Mouse (Mus musculus) testis, adult 2 months (tissue): ENCODE measurements at regions not wholly inside any gene's neighbourhood (a gene's known extent, or its start where the extent isn't known, plus 50 kb on each side); places are given as distances from the start of the nearest gene placed in this dataset.

Source experiments
- H3K27ac ChIP-seq: fragments of 200-500 bp; 2 replicates; pipeline ENCODE4 v1.5.1; 2012; ENCODE audit warnings: low read depth, low read length; ENCODE audit not compliant: control insufficient read depth, insufficient read depth
- H3K27me3 ChIP-seq: fragments of 200-500 bp; 2 replicates; pipeline ENCODE4 v1.6.1; 2012; ENCODE audit warnings: mild to moderate bottlenecking, low read length, moderate library complexity; ENCODE audit not compliant: control insufficient read depth, insufficient read depth
- H3K36me3 ChIP-seq: fragments of 200-500 bp; 2 replicates; pipeline ENCODE4 v1.6.1; 2012; ENCODE audit warnings: mild to moderate bottlenecking, low read length; ENCODE audit not compliant: control insufficient read depth, insufficient read depth
- H3K4me1 ChIP-seq: fragments of 200-500 bp; 2 replicates; pipeline ENCODE4 v1.6.1; 2012; ENCODE audit warnings: low read length; ENCODE audit not compliant: control insufficient read depth, insufficient read depth
- H3K4me3 ChIP-seq: fragments of 200-500 bp; 2 replicates; pipeline ENCODE4 v1.5.1; 2012; ENCODE audit warnings: low read depth, mild to moderate bottlenecking, low read length, moderate library complexity, mixed read lengths; ENCODE audit not compliant: control insufficient read depth
- CTCF ChIP-seq: fragments of 200-500 bp; IDR thresholded peaks from 2 replicates; pipeline ENCODE4 v1.5.1; 2012; ENCODE audit warnings: low read depth, mild to moderate bottlenecking, inconsistent platforms, low read length, moderate library complexity; ENCODE audit not compliant: control insufficient read depth, insufficient read depth, insufficient replicate concordance
- POLR2A ChIP-seq: fragments of 200-500 bp; IDR thresholded peaks from 2 replicates; pipeline ENCODE4 v1.6.1; 2012; ENCODE audit warnings: low read depth, mild to moderate bottlenecking, inconsistent platforms, low read length, moderate library complexity; ENCODE audit not compliant: control insufficient read depth

DNA sequence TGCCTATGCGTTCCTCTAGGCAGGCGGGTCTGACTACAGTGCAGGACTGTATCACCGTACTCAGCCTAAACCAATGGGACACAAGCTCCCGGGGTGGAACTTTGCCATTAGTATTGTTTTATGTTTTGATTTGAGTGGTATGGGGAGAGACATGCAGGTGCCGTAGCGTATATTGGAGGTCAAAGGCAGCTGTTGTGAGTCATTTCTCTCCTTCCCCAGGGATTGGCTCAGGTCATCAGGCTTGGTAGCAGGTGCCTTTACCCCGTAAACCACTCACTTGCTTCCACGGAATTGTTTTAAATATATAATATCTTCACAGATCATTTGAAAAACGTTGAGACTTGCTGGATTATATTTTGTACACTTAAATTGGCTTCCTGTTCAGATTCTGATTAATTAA is 58.1 kb upstream of the Dnajc19 start:
- no peak for TF ChIP-seq CTCF
- no peak for TF ChIP-seq POLR2A
- H3K4me1 ChIP-seq = no peaks in the 10 kb centered on the region
- no peak overlapping the region for H3K27ac ChIP-seq
- H3K4me3 ChIP-seq = no peak overlapping the region
- no peaks in the 10 kb centered on the region for H3K27me3 ChIP-seq
- no peaks in the 10 kb centered on the region for H3K36me3 ChIP-seq

DNA sequence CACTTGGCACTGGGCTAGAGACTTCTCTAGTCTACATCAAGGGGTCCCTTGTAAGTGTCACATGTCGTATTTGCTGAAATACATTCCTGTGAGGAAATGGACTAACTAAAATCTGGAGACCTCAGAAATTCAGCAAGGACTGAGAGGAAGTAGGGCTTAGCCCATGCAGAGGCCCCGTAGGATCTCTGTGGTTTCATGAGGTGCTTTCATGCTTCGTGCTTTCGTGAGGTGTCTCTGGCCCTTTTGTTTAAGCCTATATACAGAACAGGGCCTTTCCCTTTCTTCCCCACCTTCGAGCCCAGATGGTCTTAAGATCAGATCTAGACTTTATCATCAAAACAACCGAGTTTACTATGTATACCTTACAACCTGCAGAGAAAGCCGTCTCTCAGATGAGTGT is 56.9 kb upstream of the Dnajc19 start:
- Histone ChIP-seq H3K36me3 (no peaks in the 10 kb centered on the region), H3K4me1 (no peaks in the 10 kb centered on the region), H3K27ac (no peak overlapping the region), H3K27me3 (no peaks in the 10 kb centered on the region), H3K4me3 (no peak overlapping the region)
- TF ChIP-seq CTCF (no peak), POLR2A (no peak)

DNA sequence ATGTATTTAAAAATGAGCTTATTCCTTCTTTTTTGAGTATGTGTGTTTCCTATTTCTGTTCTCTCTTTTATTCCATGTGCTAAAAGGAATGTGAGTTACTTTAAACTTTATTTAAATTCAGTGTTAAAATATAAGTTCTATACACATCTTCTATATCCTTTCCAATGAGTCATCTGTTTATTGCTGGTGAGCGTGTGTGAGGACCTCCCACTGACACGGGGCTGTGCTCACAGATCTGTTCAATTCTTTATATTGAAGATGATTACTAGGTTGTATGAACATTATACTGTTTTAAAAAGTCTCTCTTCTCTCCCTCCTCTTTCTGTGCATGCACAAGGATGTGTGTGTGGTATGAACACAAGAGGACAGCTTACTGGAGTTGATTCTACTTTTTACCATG is 55.3 kb upstream of the Dnajc19 start:
- no peaks in the 10 kb centered on the region for H3K27me3 ChIP-seq
- no peak overlapping the region for H3K4me3 ChIP-seq
- TF ChIP-seq CTCF (no peak), POLR2A (no peak)
- no peak overlapping the region for H3K27ac ChIP-seq
- no peaks in the 10 kb centered on the region for H3K36me3 ChIP-seq
- H3K4me1 ChIP-seq = no peaks in the 10 kb centered on the region
